In genomic region chr9:23191431-23191830, GRCm38 (mm10) we compare ENCODE assay signal across 20 mouse cellular contexts. TPM values are rescaled to one million over a fixed set of nuclear protein-coding genes. Genes with fewer than 3 reads are reported as not detected.
DNase-seq lines count a peak whose midpoint lies in the region; ATAC-seq and TF ChIP-seq lines count a peak whose summit lies in the region.
"Had no signal": no experiment of that assay in that cellular context is flagged by ENCODE, and none has a peak within 500 bp of the region (broad histone marks: within the 10 kb centered on the region; RNA-seq: fewer than 3 reads in every experiment).

No protein-coding gene starts in this region.

- H3K4me3 ChIP-seq in embryonic facial prominence, embryonic 11.5 days (ENCODE audit: low read depth, low read length), result no peak overlapping the region
- no peak overlapping the region for H3K4me3 ChIP-seq in embryonic facial prominence, embryonic 10.5 days
- no peak overlapping the region for H3K4me3 ChIP-seq in lung, embryonic 16.5 days (ENCODE audit: low read length)
- no peak overlapping the region for H3K4me3 ChIP-seq in lung, postnatal 0 days (ENCODE audit: low read depth, low read length)
- H3K4me3 ChIP-seq: embryonic facial prominence, embryonic 13.5 days; forebrain, embryonic 13.5 days; gastrocnemius, adult 2 months; hindbrain, embryonic 12.5 days had no signal

- H3K36me3 ChIP-seq in embryonic facial prominence, embryonic 11.5 days (replicated peaks; ENCODE audit: control insufficient read depth, insufficient read depth, low read depth, low read length), result no peaks in the 10 kb centered on the region
- H3K36me3 ChIP-seq in embryonic facial prominence, embryonic 10.5 days (replicated peaks), result no peaks in the 10 kb centered on the region
- H3K36me3 ChIP-seq in lung, embryonic 16.5 days (ENCODE audit: control insufficient read depth, insufficient read depth, low read length), result no peaks in the 10 kb centered on the region
- no peaks in the 10 kb centered on the region for H3K36me3 ChIP-seq in lung, postnatal 0 days (ENCODE audit: insufficient read depth, low read length)
- H3K36me3 ChIP-seq: embryonic facial prominence, embryonic 13.5 days; hindbrain, embryonic 12.5 days had no signal

- DNase-seq in embryonic facial prominence, embryonic 11.5 days (ENCODE audit: low spot score), result peak; percentile 6
- no peak for DNase-seq in embryonic facial prominence, embryonic 10.5 days (ENCODE audit: low spot score)
- DNase-seq in lung, postnatal 0 days (ENCODE audit: low spot score), result no peak
- DNase-seq in mesoderm, embryonic 11.5 days (ENCODE audit: low read depth, low spot score), result peak; percentile 47
- no peak for DNase-seq in T-cell, adult 2 months (ENCODE audit: low spot score)
- DNase-seq: adrenal gland, postnatal 10 days; cerebellum, adult 11 months; cerebellum, adult 8-10 months; cerebellum, postnatal 14 days; forebrain, postnatal 0 days; gastrocnemius, adult 2 months; gastrocnemius, postnatal 25 days; heart, postnatal 10 days; heart, postnatal 4 days had no signal

- WGBS in embryonic facial prominence, embryonic 11.5 days, result 69% methylated on average over 2 of the region's 2 CpGs
- WGBS in embryonic facial prominence, embryonic 10.5 days, result 86% methylated on average over 2 of the region's 2 CpGs
- WGBS in lung, embryonic 16.5 days, result 75% methylated on average over 2 of the region's 2 CpGs
- 81% methylated on average over 2 of the region's 2 CpGs for WGBS in lung, postnatal 0 days

- no peaks in the 10 kb centered on the region for H3K27me3 ChIP-seq in embryonic facial prominence, embryonic 11.5 days (ENCODE audit: control insufficient read depth, insufficient read depth, low read length)
- H3K27me3 ChIP-seq in embryonic facial prominence, embryonic 10.5 days (replicated peaks; ENCODE audit: low read depth, poor library complexity, severe bottlenecking), result no peaks in the 10 kb centered on the region
- no peaks in the 10 kb centered on the region for H3K27me3 ChIP-seq in lung, embryonic 16.5 days (ENCODE audit: control insufficient read depth, insufficient read depth, low read depth, low read length)
- no peaks in the 10 kb centered on the region for H3K27me3 ChIP-seq in lung, postnatal 0 days (replicated peaks; ENCODE audit: insufficient read depth, low read length)
- H3K27me3 ChIP-seq: embryonic facial prominence, embryonic 13.5 days; forebrain, embryonic 13.5 days; hindbrain, embryonic 12.5 days had no signal

- ATAC-seq in embryonic facial prominence, embryonic 11.5 days (replicated peaks; ENCODE audit: insufficient number of reproducible peaks, low FRiP score, low TSS enrichment, low read depth), result no peak
- 0 out of 2 replicates have a peak, but pooled peaks have one; percentile 36 for ATAC-seq in lung, embryonic 16.5 days (ENCODE audit: low read depth)
- no peak for ATAC-seq in lung, postnatal 0 days
- ATAC-seq: forebrain, embryonic 13.5 days; forebrain, postnatal 0 days; hindbrain, embryonic 16.5 days; inflammation-experienced regulatory T-cells, adult 6 months had no signal

- no peaks in the 10 kb centered on the region for H3K9me3 ChIP-seq in embryonic facial prominence, embryonic 11.5 days (replicated peaks; ENCODE audit: control insufficient read depth, low read length)
- no peaks in the 10 kb centered on the region for H3K9me3 ChIP-seq in embryonic facial prominence, embryonic 10.5 days
- H3K9me3 ChIP-seq in lung, embryonic 16.5 days (ENCODE audit: control insufficient read depth, low read length), result no peaks in the 10 kb centered on the region
- no peaks in the 10 kb centered on the region for H3K9me3 ChIP-seq in lung, postnatal 0 days (ENCODE audit: low read length)
- H3K9me3 ChIP-seq: embryonic facial prominence, embryonic 13.5 days; forebrain, embryonic 13.5 days; hindbrain, embryonic 12.5 days had no signal

- no peak overlapping the region for H3K9ac ChIP-seq in embryonic facial prominence, embryonic 11.5 days (replicated peaks; ENCODE audit: low read length)
- H3K9ac ChIP-seq in lung, embryonic 16.5 days (ENCODE audit: low read length), result no peak overlapping the region
- H3K9ac ChIP-seq in lung, postnatal 0 days (replicated peaks; ENCODE audit: low read depth), result no peak overlapping the region
- H3K9ac ChIP-seq: embryonic facial prominence, embryonic 13.5 days; forebrain, embryonic 13.5 days; forebrain, postnatal 0 days; hindbrain, embryonic 12.5 days had no signal

- H3K4me1 ChIP-seq in embryonic facial prominence, embryonic 11.5 days (ENCODE audit: control insufficient read depth, insufficient read depth, low read length), result no peaks in the 10 kb centered on the region
- no peaks in the 10 kb centered on the region for H3K4me1 ChIP-seq in embryonic facial prominence, embryonic 10.5 days
- 0 out of 2 replicates have a peak, but pooled peaks cover 2% of the 10 kb centered on the region for H3K4me1 ChIP-seq in lung, embryonic 16.5 days (replicated peaks; ENCODE audit: control insufficient read depth, insufficient read depth, low read length)
- H3K4me1 ChIP-seq in lung, postnatal 0 days (ENCODE audit: insufficient read depth, low read depth, low read length), result no peaks in the 10 kb centered on the region
- H3K4me1 ChIP-seq: embryonic facial prominence, embryonic 13.5 days; forebrain, embryonic 13.5 days; hindbrain, embryonic 12.5 days had no signal

- TF ChIP-seq EP300 in lung, postnatal 0 days (IDR thresholded peaks at IDR 0.05), result no peak

- no peak overlapping the region for H3K4me2 ChIP-seq in embryonic facial prominence, embryonic 11.5 days (ENCODE audit: low read depth, low read length)
- no peak overlapping the region for H3K4me2 ChIP-seq in lung, embryonic 16.5 days (ENCODE audit: low read depth, low read length)
- no peak overlapping the region for H3K4me2 ChIP-seq in lung, postnatal 0 days (replicated peaks; ENCODE audit: low read depth, low read length)
- H3K4me2 ChIP-seq: embryonic facial prominence, embryonic 13.5 days; forebrain, embryonic 13.5 days; hindbrain, embryonic 12.5 days had no signal

- no peak for TF ChIP-seq CTCF in lung, postnatal 0 days (IDR thresholded peaks at IDR 0.05)

- H3K27ac ChIP-seq in embryonic facial prominence, embryonic 11.5 days (replicated peaks; ENCODE audit: low read depth, low read length), result no peak overlapping the region
- no peak overlapping the region for H3K27ac ChIP-seq in embryonic facial prominence, embryonic 10.5 days (replicated peaks)
- H3K27ac ChIP-seq in lung, embryonic 16.5 days (ENCODE audit: low read length), result no peak overlapping the region
- H3K27ac ChIP-seq in lung, postnatal 0 days (ENCODE audit: low read length), result no peak overlapping the region
- H3K27ac ChIP-seq: embryonic facial prominence, embryonic 13.5 days; forebrain, embryonic 13.5 days; gastrocnemius, adult 2 months; hindbrain, embryonic 12.5 days had no signal

RNA-seq across cellular contexts. Expression of gene Bmper, which starts 31.4 kb away (rescaled TPM):
- polyA plus RNA-seq in embryonic facial prominence, embryonic 11.5 days (2014; fragmentation: Nextera tagmentation; extraction: Ambion mirVana), result 9.6 and 10.8 TPM in 2 replicates
- polyA plus RNA-seq in embryonic facial prominence, embryonic 10.5 days (2016; fragmentation: Nextera tagmentation; extraction: Ambion mirVana), result 2.6 and 4.5 TPM in 2 replicates
- polyA plus RNA-seq in lung, embryonic 16.5 days (2015; fragmentation: Nextera tagmentation; extraction: Ambion mirVana), result 30.6 and 31.9 TPM in 2 replicates
- polyA plus RNA-seq in lung, postnatal 0 days (2015; fragmentation: Nextera tagmentation; extraction: Ambion mirVana), result 23.6 and 27.0 TPM in 2 replicates
- polyA plus RNA-seq: inflammation-experienced regulatory T-cells, adult 6 months had no signal

Comparison
In these comparisons a context has a peak if more than half of its experiments do, and no peak if none do; other contexts are left out.
1. DNase-seq: peak in embryonic facial prominence, embryonic 11.5 days (single experiment) and mesoderm, embryonic 11.5 days (single experiment); none in embryonic facial prominence, embryonic 10.5 days (single experiment), lung, postnatal 0 days (single experiment) and T-cell, adult 2 months (single experiment).